Mouse (Mus musculus): ENCODE measurements around the gene Vps41. TPM values are rescaled to one million over a fixed set of nuclear protein-coding genes. Genes with fewer than 3 reads are reported as not detected.
A peak's percentile ranks its signal among the peaks of the same experiment; 100 is the strongest.

Vps41 gene
- total RNA-seq, 2 experiments from 2014 or later, result 39.0 to 44.9 TPM

- ATAC-seq (replicated peaks; ENCODE audit: poor library complexity, severe bottlenecking), result no peak
Measured at GRCm38 (mm10) chr13:18858183-18858582, 141.1 kb downstream of the Vps41 start.

GRCm38 (mm10) chr13:18859389-18859788 is 142.3 kb downstream of the Vps41 start:
- ATAC-seq (replicated peaks; ENCODE audit: poor library complexity, severe bottlenecking), result no peak

GRCm38 (mm10) chr13:18868030-18868490 is 151.0 kb downstream of the Vps41 start:
- ATAC-seq (replicated peaks; ENCODE audit: poor library complexity, severe bottlenecking), result 0 out of 2 replicates have a peak, but pooled peaks have one; percentile 14

GRCm38 (mm10) chr13:18868825-18869224 is 151.7 kb downstream of the Vps41 start:
- ATAC-seq (replicated peaks; ENCODE audit: poor library complexity, severe bottlenecking), result no peak

- ATAC-seq (replicated peaks; ENCODE audit: poor library complexity, severe bottlenecking), result no peak
Measured at GRCm38 (mm10) chr13:18875321-18875720, 158.2 kb downstream of the Vps41 start.

GRCm38 (mm10) chr13:18892910-18893309 is 175.8 kb downstream of the Vps41 start:
- ATAC-seq (replicated peaks; ENCODE audit: poor library complexity, severe bottlenecking), result no peak

GRCm38 (mm10) chr13:18896789-18897188 is 179.7 kb downstream of the Vps41 start:
- ATAC-seq (replicated peaks; ENCODE audit: poor library complexity, severe bottlenecking), result no peak

- no peak for ATAC-seq (replicated peaks; ENCODE audit: poor library complexity, severe bottlenecking)
Measured at GRCm38 (mm10) chr13:18903623-18904022, 186.5 kb downstream of the Vps41 start.

GRCm38 (mm10) chr13:18914774-18915173 is 197.7 kb downstream of the Vps41 start:
- ATAC-seq (replicated peaks; ENCODE audit: poor library complexity, severe bottlenecking), result no peak

Other genes with a start within 250 kb of the Vps41 start
- gene Amph, start 230.9 kb downstream of the Vps41 start, total RNA-seq (2014; fragmentation: Nextera tagmentation), result not detected in 2 replicates
- gene Amph, start 230.9 kb downstream of the Vps41 start, total RNA-seq (2017), result not detected in 2 replicates